Mouse (Mus musculus) frontal cortex, adult 2 months (tissue): Measurements from ENCODE around the gene Agtr1a. TPM values are rescaled to one million over a fixed set of nuclear protein-coding genes. Genes with fewer than 3 reads are reported as not detected.

Experiments
- DNase-seq, 2 experiments: peaks; one replicate each; pipeline ENCODE4 v3.0.0; 2022; ENCODE audit warnings: low spot score in 1 of 2; ENCODE audit errors: extremely low spot score in 1 of 2
- polyA plus RNA-seq: library from polyadenylated mRNA; depleted of rRNA; stranded (reverse); fragments of >200 nt; gene quantifications from 2 replicates; pipeline ENCODE4 v1.2.3, GENCODE M21; 2012; rRNA removed

The Agtr1a gene
- polyA plus RNA-seq = 1.0 and 1.2 TPM in 2 replicates

DNA sequence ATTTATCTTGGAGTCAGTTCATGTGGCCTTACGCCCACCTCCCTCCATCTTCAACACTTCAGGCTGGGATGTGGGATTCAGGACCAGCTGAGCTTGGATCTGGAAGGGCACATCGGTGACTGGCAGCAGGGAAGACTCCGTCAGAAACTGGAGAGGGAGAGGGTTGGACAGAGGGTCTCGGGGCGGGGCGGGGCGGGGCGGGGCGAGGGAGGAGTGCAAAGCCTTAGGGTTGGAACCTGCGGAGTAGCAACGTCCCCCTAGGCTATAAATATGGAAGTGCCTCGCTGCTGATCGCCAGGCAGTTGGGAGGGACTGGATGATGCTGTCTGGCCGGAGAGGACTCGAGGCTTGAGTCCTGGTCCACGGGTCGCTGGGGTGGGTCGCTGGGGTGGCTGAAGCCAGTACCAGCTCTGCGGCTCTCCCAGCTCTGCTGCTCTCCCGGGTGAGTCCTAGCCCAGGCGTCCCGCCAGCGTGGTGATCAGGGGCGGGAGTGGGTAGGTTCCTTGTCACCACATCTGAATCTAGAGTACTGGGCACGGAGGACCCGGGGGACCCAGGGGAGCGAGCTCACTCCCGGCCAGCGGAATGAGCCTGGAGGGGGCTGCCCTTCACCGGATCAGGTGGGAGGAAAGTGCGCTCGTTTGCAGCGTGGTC, at the start of gene Agtr1a:
TSS of gene Agtr1a (plus strand) at position 294 of the 654 bp plus-strand sequence.
- DNase-seq = peak in 1 of 2 experiments; percentile 17

DNA sequence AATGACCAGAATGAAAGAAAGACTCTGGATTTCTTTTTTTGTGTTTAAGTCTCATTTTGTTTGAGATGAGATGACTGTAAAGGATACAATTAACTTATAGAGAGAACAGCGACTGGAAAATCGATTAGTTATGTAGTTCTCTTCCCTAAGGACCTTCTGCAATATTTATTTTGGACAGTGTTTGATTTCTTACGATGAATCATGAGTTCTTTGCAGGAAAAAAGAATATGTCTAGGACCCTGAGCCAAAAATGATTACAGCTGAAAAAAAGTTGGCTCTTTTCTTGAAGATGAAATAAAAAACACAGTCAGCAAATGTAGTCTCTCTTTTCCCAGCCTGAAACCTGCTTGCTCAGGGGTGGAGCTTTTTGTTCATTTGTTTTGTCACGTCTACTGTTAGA, 26.0 kb upstream of the Agtr1a start:
- no peak for DNase-seq

DNA sequence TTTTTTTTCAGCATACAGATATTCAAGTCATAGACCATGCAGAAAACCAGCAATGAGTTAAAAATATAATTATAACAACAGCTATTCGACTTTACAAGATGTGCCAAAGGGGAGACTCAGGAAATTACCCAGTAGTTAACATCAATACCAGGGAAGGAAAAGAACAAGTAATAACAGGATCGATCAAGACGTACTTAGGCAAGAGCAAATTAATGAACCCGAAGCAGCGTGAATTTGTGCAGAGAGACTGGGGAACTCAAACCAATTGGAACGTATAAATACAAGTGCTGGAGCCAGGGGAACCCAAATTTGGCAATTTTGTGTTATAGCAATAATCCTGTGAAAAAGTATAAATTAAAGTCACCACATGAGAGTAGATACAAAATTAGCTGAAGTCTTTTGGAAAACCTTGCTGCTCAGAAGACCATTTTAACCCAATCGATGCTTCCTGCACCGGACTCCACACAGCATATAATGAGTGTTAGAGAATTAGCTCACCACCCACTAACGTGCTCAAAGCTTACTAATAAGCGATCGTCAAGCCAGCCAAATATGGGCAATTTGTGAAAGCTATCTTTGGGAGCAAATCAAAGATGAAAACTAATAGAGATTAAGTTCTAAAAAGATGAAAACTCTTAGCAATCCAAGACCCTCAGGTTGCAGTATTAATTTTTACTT, 11.4 kb upstream of the Agtr1a start:
- no peak for DNase-seq

DNA sequence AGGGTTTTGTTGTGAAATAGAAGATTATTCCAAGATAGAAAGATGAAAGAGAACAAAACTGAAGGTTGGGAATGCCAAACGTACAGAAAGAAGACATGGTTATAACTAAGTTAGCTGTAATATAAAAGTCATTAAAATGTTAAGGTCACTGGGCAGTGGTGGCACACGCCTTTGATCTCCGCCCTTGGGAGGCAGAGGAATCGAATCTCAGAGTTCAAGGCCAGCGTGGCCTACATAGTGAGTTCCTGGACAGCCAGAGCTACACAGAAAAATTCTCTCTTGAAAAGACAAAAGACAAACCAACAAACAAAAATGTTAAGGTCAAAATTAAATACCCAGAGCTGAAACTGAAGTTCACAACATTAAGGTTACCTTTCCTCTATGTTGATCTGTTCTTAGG, 5.2 kb upstream of the Agtr1a start:
- no peak for DNase-seq

DNA sequence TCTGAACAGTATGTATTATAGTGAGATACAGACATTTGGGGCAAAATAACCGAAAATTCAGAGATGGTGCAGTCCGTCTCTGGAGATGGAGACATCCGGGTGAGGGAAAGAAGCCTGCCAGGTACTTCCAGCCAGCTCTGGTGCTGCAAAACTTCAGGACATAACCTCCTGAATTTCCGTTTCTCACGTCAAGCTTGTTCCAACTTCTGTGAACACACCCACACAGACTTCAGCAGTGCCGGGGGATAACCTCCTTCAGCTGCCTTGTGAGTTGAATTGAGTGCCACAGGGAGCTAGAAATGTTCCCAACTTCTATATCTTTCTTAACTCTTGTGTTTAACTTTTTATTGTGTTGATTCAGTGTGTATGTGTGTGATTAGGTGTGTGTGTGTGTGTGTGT, 4.4 kb upstream of the Agtr1a start:
- DNase-seq = peak in 1 of 2 experiments; percentile 8

DNA sequence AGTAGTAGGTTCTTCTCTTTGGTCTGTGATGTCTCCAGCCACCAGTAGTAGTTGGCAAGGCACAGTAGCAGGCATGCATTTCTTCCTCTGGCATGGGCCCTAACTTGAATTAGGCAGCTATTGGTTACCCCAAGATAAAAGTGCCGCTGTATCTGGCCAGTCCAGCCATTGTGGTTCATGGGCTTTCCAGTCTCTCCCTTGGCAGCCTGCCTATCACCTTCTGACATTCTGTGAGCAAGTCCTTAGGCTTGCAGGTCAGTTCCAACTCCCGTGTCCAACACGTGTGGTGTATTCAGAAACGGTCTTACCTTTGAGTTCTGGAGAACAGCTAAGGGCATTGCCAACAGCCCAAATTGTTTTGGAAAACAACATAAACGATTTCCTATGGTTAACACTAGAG, 3.7 kb upstream of the Agtr1a start:
- no peak for DNase-seq

DNA sequence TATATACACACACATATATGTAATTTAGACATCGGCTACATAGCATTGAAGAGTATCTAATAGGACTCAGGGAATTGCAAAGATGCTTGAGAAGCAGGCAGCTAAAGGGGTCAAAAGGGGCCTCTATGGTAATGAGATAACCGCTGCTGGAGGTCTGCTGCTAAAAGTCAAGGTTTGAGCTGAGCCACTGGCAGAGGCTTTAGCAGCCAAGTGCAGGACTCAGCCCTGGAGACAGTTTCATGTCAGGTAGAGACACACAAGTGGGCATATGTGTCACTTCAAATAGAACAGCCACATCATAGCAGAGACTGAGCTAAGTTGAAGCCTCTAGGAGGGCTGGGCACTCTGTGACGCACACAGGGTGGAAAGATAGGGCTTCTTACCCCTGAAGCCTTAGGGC, 1.6 kb upstream of the Agtr1a start:
- no peak for DNase-seq

DNA sequence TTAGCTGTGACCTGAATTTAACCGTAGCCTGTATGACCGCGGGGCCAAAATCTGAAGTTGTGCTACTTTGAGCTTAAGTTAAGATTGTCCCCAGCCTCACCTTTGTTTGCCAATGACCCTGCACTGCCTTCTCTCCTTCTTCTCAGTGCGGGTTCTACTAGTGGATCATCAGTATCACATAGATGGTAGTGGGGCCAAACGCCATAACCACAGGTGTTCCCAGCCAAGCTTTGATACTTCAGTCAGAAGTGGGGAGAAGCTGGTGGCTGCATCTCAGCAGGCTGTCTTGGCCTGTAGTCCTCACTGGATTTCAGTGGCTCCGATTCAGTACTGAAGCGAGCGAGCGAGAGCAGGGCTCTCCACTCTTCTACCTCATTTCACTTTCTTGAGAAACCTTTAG, 672 bp downstream of the Agtr1a start:
- no peak for DNase-seq

DNA sequence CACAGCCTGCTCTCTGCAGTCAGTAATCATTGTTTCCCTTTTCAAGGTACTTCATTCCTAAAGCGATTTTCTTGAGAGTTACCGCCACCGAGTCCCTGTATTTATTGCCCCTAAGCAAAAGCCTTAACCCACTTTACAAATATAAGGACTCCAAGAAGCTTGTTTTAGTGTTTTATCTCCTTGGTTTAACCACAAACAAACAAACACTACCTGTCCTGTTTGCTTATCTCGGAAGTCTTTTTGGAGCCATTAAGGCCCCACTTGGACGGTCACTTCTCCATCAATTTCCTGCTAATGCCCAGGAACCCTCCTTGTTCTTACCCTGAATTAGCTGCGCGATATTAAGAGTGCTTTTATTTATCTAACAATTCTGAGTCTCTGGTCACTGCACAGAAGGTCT, 1.4 kb downstream of the Agtr1a start:
- DNase-seq = no peak

DNA sequence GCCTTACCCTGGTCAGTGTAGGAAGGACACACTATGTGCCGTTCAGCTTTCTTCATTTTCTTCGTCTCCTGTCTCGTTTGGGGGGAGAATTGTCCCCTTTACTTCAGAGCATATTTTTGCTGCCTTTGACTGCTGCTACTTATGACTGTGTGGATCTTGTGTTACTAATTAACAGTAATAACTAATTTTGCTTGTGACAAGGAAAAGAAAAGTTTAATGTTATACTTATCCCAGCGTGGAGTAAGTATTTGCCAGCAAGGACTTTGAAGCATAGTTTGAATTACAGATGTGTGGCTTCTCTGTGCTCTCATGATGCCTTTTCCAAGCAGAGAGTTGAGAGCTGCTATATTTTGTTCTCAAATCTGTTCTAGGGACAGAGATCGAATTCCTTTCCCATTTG, 2.3 kb downstream of the Agtr1a start:
- DNase-seq = no peak

DNA sequence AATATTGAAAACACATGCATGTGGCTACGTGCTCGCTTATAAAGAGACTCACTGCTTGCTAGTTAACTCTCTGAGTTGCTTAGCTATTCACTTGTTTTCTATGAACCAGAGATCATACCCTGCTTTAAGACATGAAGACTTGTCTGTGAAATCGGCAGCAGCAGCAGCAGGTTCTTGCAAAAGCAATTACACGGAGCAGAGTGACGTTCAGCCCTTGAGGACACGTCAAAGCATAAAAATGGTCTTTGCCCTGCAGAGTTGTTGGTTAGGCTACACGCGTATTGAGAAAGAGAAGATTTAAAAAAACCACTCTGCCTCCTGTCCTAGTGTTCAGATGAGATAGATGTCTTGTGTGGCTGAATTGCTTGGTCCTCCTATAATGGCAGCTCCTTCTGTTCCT, 3.7 kb downstream of the Agtr1a start:
- DNase-seq = no peak

DNA sequence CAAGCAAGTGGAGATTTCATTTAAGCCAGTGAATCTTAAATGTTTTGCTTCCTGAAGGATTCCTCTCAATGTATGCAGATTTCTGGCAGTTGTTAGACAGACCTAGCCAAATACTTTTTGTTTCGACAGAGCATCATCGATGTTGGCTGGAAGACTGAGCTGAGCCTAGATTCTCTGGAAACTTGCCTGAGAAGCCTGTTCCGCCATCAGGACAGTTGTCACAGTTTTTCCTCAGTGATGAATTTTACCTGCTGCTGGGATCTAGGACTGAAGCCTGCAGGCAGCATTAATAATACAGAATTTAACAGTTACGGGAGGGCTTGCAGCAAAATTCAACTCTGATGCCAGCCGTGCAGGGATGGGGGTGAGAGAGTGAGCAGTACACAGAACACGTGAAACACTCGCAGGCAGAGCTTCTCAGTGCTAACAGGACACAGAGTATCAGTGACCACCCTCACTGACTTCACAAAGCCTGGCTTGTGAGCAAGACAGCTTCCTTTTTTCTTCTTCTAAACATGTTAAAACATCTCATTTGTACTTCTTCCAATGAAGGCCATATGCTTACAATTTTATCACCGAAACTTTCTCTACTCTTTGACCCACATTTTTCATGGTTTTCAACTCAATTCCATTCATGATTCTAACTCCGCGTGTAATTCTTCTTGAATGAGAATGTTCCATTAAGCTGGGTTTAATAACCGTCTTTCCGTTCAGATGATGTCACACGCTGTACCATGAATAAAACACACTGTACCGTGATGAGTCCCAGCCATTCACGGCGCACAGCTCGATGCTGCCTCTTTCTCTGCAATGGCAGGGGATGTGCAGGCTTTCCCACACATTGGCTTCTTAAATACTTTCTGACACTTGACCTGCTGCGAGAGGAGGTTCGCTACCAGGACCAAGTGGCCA, 6.0 kb downstream of the Agtr1a start:
- DNase-seq = peak in 1 of 2 experiments; percentile 10

DNA sequence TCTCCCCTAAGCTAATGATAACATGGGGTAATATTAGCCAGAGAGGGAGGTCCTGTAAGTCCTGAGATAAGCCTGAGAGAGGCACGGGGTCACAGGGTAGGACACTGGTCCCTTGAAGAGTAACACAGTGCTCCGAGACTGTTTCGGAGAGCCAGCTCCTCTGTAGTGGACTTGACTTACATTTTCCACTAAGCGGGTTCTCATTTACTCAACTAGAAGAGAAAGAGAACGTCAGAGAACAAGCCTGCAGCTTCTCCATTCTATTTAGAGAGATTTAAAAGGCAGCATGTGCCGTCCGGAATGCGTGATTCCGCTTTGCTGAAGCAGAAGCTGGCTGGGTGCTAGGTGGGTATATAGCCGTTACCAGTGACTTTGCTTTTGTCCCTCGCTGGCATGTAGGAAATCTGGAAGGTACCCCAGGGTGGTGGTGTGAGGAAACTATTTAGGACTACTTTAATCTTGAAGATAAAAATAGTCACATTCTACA, 9.2 kb downstream of the Agtr1a start:
- no peak for DNase-seq

DNA sequence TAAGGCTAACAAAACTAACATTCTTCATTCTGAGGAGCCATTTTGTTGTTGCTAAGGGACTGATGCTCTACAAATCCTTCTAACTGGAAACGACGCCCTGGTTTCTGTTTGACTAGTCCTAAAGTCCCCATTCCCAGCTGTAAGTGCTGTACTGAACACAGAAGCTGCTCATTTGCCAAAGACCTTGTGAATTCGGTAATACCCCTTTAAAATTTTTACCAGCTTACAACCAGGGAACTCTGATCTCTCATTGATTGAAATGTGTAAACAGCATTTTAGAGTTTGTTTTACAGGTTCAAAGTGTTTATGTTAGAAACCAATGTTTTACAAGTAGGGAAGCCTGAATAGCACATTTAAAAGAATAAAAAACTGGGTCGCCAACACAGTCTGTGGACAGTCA, 10.6 kb downstream of the Agtr1a start:
- no peak for DNase-seq

DNA sequence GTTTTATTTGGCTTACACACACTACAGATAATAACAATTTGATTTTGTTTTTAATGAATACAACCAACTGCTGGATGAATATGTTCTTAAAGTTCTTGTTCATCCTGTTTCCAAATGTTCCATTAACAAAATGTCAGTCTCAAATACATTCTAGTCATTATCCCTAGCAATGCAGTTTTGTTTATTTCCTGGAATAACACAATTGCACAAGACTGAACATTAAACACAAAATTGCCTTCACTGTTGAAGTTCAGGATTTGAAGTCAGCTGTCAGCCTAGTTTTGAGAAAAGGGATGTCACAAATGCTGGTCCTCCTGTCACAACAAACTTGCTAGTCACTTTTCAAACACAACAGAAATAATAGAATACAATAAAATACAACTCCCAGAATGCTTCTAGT, 12.1 kb downstream of the Agtr1a start:
- DNase-seq = no peak

DNA sequence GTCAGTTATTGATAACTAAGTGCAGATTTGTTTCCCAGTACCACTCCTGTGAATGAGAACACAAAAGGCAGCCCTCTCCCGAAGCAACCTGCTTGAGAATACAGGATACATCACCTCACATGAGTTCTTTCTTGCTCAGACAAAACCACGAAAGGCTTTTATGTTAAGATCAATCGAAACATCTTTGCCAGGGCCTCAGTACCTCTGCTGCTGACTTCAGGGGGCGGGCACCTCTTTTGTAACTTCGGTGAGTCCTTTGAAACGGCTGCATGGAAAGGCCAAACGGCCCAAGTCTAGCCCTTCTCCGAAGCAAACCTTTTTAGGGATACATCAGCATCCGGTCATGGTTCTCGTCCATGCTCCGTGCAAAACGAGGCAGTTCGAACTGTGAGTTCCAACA, 15.7 kb downstream of the Agtr1a start:
- DNase-seq = no peak

DNA sequence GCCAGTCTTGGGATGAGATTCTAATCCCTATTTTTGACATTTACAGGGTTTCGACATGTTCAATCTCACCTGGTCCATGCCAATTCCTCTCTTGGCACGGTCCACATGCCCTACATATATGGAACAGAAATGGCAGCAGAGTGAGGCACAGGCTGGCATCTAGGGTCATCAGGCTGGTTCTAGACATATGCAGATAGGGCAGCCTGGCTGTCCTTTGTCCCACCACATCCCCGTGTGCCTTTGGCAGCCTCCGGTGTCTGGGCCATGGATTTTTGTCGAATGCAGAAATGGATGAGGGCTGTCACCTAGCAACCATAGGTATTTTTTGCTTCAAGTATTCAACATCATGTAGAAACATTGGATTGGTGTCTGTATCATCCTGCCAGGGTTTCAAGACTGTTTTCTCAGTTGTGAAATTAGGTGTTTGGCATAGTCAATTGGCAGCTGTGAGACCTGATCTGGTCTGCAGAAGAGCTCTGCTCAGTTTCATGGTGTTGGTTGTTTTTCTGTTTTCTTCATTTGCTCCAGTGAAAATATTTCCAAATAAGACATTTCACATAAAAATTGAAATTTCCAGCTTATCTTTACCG, 18.8 kb downstream of the Agtr1a start:
- no peak for DNase-seq

DNA sequence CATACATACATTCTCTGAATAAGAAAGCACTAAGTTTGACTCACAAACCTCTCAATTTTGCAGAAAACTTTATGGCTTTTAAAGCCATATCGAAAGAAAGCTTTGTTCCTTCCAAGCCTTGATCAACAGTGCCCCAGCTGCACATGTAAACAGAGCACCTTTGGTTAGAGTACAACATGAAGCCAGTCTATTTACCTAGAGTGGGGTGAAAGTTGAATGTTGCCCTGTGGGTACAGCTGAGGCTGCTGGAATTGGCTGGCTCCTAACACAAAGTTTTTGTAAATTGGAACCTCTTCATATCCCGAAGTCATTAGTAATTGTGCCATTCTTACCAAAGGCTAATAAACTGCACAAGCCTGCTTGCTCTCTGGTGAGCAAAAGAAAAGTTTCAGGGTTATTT, 19.7 kb downstream of the Agtr1a start:
- DNase-seq = no peak

DNA sequence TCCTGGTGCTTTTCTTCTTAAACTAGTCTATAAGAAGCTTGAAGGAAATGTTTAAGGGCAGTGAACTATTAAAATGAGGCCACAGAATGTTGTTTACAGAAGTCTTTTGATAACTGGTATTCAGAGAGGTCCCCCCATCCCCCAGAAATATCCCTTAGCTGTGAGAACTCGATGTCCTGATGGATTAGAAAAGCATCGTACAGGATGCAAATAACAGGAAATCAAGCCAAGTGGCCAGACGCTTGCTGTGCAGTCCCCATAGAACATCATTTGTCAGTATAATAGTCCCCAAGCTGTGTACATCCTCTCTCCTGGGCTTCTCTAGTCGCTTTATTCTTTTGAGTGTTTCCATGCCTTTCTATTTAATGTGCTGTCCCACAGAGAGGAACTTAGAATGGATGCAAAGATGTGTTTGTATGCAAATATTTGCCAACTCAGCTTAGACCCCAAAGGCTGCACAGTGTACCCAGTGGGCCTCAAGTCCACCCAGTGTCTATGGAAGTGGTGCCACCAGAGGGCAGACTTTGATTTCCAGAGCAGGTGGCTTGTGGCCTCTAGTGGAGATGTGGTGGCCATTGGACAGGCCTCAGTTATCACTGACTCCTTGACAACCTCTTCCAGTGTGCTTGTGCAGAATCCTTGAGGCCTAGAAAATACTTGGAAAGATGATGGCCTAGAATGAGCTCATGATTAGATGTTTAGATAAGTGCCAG, 22.4 kb downstream of the Agtr1a start:
- no peak for DNase-seq

DNA sequence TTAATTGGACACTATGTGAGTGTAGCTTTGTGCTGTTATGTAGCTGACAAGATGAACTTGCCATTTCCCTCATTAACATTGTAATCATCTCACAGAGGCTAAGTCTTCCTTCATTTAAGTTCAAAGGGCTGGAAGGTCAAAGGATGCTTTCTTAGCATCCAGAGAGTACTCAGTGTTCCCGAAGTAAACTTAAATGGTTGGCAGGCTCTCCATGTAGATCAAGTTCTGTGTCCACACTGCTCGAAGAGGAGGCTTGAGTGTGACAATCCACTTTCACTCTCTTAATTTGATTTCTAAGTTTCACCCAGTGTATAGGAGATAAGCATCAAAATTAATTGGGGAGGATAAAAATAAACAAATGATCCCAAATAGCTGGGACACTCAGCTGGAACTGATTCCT, 23.6 kb downstream of the Agtr1a start:
- no peak for DNase-seq
